Mouse (Mus musculus) urinary bladder, postnatal 4 days (tissue): ENCODE data around the gene Atp9a.
A peak's percentile ranks its signal among the peaks of the same experiment; 100 is the strongest.

Source experiments
- DNase-seq, 2 experiments: peaks; one replicate each; pipeline ENCODE4 v3.0.0; 2021 to 2022; ENCODE audit warnings: low spot score in 2 of 2

Gene Atp9a

GRCm38 (mm10) chr2:168602387-168602741, 139.8 kb downstream of the Atp9a start:
- DNase-seq = no peak

GRCm38 (mm10) chr2:168601491-168602386, 140.5 kb downstream of the Atp9a start, which contains the start of gene Nfatc2:
Gene Nfatc2, minus strand, starts transcription at chr2:168601657.
- DNase-seq = peak; percentile 81 to 88

DNA sequence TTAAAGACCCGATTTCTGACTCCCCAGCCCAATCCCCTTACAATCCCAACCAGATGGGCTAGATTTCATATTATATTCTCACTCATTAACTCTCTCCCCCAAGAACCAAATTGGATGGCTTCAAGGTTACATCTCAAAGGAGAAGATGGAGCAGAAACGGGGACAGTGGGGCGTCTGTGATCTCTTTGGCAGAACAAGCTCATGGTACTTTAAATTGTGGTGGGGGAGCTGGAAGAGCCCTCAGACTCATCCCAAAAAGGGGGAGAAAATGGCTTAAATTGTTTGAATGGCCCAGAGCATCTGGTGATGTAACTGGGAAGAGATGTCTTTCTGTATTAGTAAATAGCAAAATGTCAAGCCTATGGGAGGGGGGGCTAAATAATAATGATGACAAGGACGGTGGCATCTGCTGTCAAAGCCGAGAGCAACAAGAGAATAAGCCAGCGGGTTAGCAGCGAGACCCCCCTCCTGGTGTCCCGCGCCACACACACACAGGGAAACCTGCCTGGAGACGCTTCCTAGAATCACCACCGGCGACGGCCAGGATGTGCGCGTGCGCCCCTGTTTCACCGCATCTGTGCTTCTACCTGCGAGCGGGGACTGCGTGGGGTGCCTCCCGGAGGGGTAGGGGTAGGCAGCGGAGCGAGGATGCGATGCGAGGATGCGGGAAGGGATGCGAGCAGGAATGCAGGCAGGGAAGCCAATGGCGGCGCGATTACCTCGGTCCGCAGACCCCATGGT, 141.3 kb downstream of the Atp9a start:
- DNase-seq = no peak

GRCm38 (mm10) chr2:168595693-168596092, 146.5 kb downstream of the Atp9a start:
- DNase-seq = no peak

DNA sequence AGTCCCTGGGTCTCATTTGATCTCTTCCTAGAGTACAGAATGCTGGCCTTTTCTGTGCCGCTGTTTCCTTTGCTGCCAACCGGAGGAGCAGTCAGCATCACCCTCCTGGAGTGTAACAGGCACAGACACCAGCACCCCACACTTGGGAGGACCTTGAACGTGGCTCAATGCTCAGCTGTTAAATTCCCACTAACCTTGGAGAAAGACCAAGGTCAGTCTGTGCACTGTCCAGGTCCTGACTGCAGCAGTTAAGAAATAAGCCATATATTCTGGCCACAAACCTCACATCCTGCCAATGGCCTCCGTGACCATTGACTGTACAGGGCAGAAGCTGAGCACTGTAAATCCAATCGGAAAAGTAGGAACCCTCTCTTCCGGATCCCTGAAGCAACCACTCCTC, 148.5 kb downstream of the Atp9a start:
- DNase-seq = no peak

DNA sequence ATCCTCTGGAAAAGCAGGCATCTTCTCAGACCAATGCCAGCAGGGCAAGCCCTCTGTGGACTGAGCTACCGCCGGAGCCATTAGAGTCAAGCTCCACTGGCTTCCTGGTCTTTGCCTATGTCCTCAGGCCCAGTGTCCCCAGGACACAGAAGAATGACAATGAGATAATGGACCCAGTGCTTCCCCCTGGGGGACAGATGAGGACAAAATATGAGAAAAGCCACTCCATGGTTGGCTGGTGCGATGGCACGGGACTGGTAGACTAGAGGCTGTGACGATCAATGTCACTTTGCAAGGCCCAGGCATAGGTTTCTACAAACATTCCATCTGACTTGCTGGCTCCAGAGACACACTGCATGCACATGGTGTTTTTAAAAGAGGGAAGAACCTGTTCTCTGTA, 149.2 kb downstream of the Atp9a start:
- DNase-seq = no peak

GRCm38 (mm10) chr2:168591076-168591475, 151.1 kb downstream of the Atp9a start:
- DNase-seq = no peak

DNA sequence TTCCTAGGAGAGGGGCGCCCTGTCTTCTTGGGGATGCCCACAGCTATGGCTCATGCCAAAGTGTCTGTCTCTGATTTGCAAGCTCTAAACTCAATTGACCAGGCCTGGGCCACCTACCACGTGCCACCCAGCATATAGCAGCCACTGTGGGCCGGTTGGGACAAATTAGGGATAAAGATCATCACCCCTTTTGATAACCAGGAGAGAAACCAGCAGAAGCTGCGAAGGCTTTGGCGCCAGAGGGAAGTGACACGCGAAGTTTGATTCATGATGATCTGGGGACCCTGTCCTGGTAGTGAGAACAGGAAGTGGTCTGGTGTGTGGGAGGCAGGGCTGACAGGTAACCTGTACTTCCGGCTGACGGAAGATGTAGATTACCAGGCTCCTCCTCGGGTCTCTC, 151.7 kb downstream of the Atp9a start:
- no peak for DNase-seq

DNA sequence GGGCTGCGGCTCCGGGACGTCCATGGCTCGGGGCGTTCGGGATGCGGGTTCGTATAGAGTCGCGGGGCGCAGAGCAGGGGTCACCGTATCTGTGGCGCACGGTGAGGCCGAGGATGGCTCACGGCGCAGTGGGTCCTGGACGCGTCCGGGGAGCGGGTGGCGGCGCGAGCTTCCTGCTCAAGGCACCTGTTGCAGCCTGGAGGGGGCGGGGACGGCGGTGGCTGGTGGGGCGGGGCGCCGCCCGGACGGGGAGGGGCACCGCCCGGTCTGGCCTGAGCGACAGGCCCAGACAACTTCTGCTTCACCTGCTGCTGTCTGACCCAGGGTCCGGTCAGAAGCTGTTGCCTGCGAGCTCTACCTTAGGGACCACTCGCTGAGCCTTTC, 152.0 kb downstream of the Atp9a start:
- DNase-seq = no peak

GRCm38 (mm10) chr2:168589368-168590167, 152.6 kb downstream of the Atp9a start:
- DNase-seq = no peak

DNA sequence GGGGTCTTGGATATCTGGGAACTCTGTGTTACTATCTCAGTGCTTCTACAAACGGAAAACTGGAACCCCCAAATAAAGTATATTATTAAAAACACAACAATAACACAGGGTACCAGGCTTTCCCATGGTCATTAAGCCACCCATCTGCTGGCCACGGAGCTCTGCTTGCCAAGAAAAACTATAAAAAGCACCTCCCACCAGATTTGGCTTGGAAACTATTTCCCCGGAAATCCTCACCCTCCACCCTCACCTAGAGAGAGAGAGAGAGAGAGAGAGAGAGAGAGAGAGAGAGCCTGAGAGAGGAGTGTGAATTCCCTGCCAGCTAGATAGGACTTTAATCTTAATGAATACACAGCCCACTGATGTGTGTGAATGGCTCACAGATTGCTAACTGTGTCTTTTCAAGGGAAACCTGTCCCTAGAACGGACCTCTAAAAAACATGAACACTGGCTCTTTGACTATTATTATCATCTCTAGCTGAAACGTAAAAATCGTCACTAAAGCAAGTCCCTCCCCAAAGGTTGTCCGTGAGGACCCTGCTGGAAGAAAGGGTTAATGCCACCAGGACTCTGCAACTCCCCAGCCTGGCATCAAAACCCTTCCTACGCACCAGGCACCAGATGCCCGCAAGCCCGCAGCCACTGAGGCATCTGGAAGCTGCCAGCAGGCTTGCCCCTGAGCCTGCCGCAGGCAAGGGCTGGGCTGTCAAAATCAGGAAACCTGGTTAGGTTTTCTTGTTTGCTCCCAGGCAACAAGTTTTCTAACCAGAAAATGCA, 153.4 kb downstream of the Atp9a start:
- DNase-seq = no peak

DNA sequence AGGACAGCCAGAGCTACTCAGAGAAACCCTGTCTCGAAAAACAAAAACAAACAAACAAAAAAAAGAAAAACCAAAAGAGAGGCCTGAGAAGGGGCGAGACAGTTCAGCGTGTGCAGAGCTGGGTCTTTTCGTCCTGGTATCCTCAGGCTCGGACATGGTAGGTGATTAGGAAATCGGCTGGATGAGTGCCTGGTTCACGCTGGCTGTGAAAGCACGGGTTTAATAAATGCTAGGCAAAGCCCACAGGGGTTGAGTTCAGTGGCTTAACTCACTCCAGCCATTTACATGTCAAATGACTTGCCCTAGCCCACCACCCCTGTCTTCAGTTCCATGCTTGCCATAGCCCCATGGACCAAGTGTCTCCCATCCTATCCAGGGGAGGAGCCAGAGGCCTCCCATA, 155.1 kb downstream of the Atp9a start:
- no peak for DNase-seq

DNA sequence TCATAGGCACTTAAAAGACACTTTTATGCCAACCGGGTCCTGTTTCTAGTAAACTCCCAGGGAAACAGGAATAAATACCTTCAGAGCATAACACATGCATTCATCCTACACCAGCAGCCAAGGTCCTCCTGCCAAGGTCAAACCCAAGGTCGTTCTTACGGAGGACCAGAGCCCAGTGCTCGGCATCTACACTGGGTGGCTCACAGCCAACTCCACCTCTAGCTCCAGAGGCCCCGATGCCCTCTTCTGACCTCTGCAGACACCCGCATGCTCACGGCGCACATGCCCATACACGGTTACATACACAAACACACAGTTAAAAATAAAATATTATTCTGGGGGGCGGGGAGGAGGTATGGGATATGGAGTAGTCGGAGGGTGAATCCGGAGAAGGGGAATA, 155.7 kb downstream of the Atp9a start:
- no peak for DNase-seq

DNA sequence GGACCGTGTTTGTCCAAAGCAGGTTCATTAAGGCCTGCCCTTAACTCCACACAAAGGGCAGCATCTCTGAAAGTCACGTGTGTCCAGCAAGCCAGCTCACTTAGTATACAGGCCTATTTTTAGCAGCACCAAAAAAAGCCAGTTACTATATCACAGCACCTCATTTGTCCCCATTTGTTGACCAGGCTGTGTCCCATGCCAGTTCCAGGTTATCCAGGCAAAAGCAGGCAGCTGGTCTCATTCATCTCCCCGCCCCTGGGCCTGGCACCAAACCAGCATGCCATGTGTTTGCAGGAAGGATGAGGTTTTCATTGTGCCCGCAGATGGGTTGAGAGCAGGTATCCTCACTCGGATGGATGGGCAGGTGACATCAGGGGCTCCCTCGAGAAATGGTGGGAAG, 157.4 kb downstream of the Atp9a start:
- no peak for DNase-seq
